ENCODE assay signal across 8 mouse cellular contexts in genomic region chr1:135544504-135545146, GRCm38 (mm10).
DNase-seq lines count a peak whose midpoint lies in the region; ATAC-seq and TF ChIP-seq lines count a peak whose summit lies in the region.

No protein-coding gene starts in this region.

- no peak overlapping the region for H3K4me2 ChIP-seq in intestine, postnatal 0 days (replicated peaks; ENCODE audit: low read depth)
- H3K4me2 ChIP-seq in limb, embryonic 12.5 days, result no peak overlapping the region

- WGBS in intestine, postnatal 0 days, result 42% methylated on average over 16 of the region's 16 CpGs
- WGBS in limb, embryonic 12.5 days, result 45% methylated on average over 16 of the region's 16 CpGs

- H3K9me3 ChIP-seq in intestine, postnatal 0 days (ENCODE audit: control insufficient read depth), result no peaks in the 10 kb centered on the region
- H3K9me3 ChIP-seq in limb, embryonic 12.5 days, result no peaks in the 10 kb centered on the region

- H3K9ac ChIP-seq in intestine, postnatal 0 days (ENCODE audit: low read depth, low read length), result no peak overlapping the region
- no peak overlapping the region for H3K9ac ChIP-seq in limb, embryonic 12.5 days (replicated peaks)

- peak; percentile 39 for DNase-seq in 3134 (ENCODE audit: extremely low read depth, insufficient read length, low spot score)
- peak; percentile 93 for DNase-seq in embryo, embryonic 10.5 days (ENCODE audit: low spot score)
- peak; percentile 77 for DNase-seq in gastrocnemius, postnatal 25 days
- peak; percentile 37 to 54 for DNase-seq in monocyte, adult 2 months (ENCODE audit: low read depth in 1 of 2, low spot score in 2 of 2)
- DNase-seq in spleen, postnatal 36 days (ENCODE audit: low spot score in 2 of 2), result peak; percentile 30 to 45

- peak; percentile 69 for ATAC-seq in activated CD4-positive, CD25-positive, alpha-beta regulatory T cell, adult 4 months
- no peak for ATAC-seq in intestine, postnatal 0 days
- no peak for ATAC-seq in limb, embryonic 12.5 days (ENCODE audit: insufficient number of reproducible peaks, insufficient read depth, low FRiP score, low TSS enrichment, low read depth)

- no peak overlapping the region for H3K27ac ChIP-seq in intestine, postnatal 0 days (ENCODE audit: low read depth, low read length)
- peak overlapping the region; percentile 41; the same call in 1 of the 2 replicates for H3K27ac ChIP-seq in limb, embryonic 12.5 days

- H3K4me3 ChIP-seq in intestine, postnatal 0 days (ENCODE audit: low read depth, low read length), result no peak overlapping the region
- no peak overlapping the region for H3K4me3 ChIP-seq in limb, embryonic 12.5 days (replicated peaks)

- H3K36me3 ChIP-seq in intestine, postnatal 0 days (ENCODE audit: control insufficient read depth, insufficient read depth), result no peaks in the 10 kb centered on the region
- H3K36me3 ChIP-seq in limb, embryonic 12.5 days, result no peaks in the 10 kb centered on the region

- H3K4me1 ChIP-seq in intestine, postnatal 0 days (replicated peaks; ENCODE audit: control insufficient read depth, insufficient read depth, low read length), result 0 out of 2 replicates have a peak, but pooled peaks cover 6% of the 10 kb centered on the region
- H3K4me1 ChIP-seq in limb, embryonic 12.5 days (replicated peaks), result peaks cover 49% of the 10 kb centered on the region

- peak; percentile 97 for TF ChIP-seq CTCF in intestine, postnatal 0 days (IDR thresholded peaks at IDR 0.05; ENCODE audit: low read depth)

- no peaks in the 10 kb centered on the region for H3K27me3 ChIP-seq in intestine, postnatal 0 days (replicated peaks; ENCODE audit: control insufficient read depth, insufficient read depth, low read length)
- no peaks in the 10 kb centered on the region for H3K27me3 ChIP-seq in limb, embryonic 12.5 days

Comparison
In these comparisons a context has a peak if more than half of its experiments do, and no peak if none do; other contexts are left out.
1. DNase-seq: peak in every context shown above with its lines; median percentile 93 in embryo, embryonic 10.5 days; 77 in gastrocnemius, postnatal 25 days; 46 in monocyte, adult 2 months; 39 in 3134; 38 in spleen, postnatal 36 days.